Mouse (Mus musculus): ENCODE measurements around the gene Sprr1b. TPM values are rescaled to one million over a fixed set of nuclear protein-coding genes. Genes with fewer than 3 reads are reported as not detected.
"Not testable (repeated sequence)": the region's sequence is repeated elsewhere in the genome, so short reads cannot be mapped to it uniquely, and the experiment has no call there.

Gene Sprr1b
- polyA plus RNA-seq (2014; fragmentation: Nextera tagmentation; extraction: Ambion mirVana), result not detected in 2 replicates

DNA sequence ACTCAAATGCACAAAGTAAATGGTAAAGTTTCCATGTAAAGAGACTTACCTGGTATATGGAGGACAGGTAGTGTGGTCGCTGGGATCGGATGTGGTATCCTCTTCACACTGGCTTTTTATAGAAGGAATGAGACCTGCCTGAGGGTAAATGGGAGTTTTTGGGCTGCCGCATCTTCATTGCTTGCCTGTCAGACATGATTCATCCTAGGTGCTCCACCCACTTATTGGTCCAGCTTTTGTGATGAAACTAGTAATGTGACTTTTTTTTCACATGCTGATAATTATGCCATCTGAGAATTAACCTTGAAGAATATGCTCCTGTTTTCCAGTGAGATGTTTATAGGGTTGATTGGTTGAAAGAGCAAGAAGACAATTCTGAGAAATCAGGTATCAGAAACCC lies at the start of gene Sprr1b:
Sprr1b (minus strand) TSS at position 101 of the 400 bp plus-strand sequence.
- no peaks in the 10 kb centered on the region for H3K9me3 ChIP-seq (ENCODE audit: control insufficient read depth, low read length)
- DNase-seq (ENCODE audit: low spot score) (no peak), ATAC-seq (replicated peaks; ENCODE audit: low FRiP score) (no peak)
- H3K36me3 ChIP-seq (ENCODE audit: control insufficient read depth, insufficient read depth, low read length), result no peaks in the 10 kb centered on the region
- H3K4me1 ChIP-seq (replicated peaks; ENCODE audit: control insufficient read depth, insufficient read depth, low read length), result no peaks in the 10 kb centered on the region
- H3K4me2 ChIP-seq (ENCODE audit: low read depth, low read length, severe bottlenecking), result no peak within 1 kb of the TSS
- no peak within 1 kb of the TSS for H3K27ac ChIP-seq (ENCODE audit: low read depth, low read length)
- no peaks in the 10 kb centered on the region for H3K27me3 ChIP-seq (ENCODE audit: control insufficient read depth, insufficient read depth, low read length)
- H3K4me3 ChIP-seq (ENCODE audit: low read depth, low read length), result no peak within 1 kb of the TSS
- no peak within 1 kb of the TSS for H3K9ac ChIP-seq (ENCODE audit: low read length)
- 96% methylated on average over 3 of the region's 3 CpGs for WGBS

DNA sequence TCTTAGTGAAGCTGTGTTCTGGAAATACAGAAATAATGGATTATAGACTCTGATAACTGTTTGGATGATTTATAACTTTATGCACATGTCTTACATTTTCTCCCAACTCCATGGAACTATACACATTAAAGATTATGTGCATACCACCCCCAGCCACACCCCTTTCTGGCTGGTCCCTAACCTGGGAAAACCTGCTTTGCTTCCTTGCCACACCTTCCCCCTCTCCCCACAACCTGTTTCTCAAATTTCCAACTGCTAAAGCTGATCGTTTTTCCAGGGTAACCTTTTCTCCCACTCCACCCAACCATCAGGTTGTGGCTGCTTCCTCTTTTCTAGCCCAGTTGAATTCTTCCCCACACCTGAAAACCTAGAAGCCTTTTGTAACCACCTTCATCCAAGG lies 47.7 kb upstream of the Sprr1b start:
- ATAC-seq (replicated peaks; ENCODE audit: low FRiP score) (no peak), DNase-seq (ENCODE audit: low spot score) (no peak)
- Histone ChIP-seq H3K9me3 (ENCODE audit: control insufficient read depth, low read length) (no peaks in the 10 kb centered on the region), H3K36me3 (ENCODE audit: control insufficient read depth, insufficient read depth, low read length) (no peaks in the 10 kb centered on the region), H3K27ac (ENCODE audit: low read depth, low read length) (no peak overlapping the region), H3K4me3 (ENCODE audit: low read depth, low read length) (no peak overlapping the region), H3K9ac (ENCODE audit: low read length) (no peak overlapping the region), H3K4me1 (replicated peaks; ENCODE audit: control insufficient read depth, insufficient read depth, low read length) (no peaks in the 10 kb centered on the region), H3K27me3 (ENCODE audit: control insufficient read depth, insufficient read depth, low read length) (no peaks in the 10 kb centered on the region), H3K4me2 (ENCODE audit: low read depth, low read length, severe bottlenecking) (no peak overlapping the region)
- 50% methylated on average over 1 of the region's 1 CpGs for WGBS

DNA sequence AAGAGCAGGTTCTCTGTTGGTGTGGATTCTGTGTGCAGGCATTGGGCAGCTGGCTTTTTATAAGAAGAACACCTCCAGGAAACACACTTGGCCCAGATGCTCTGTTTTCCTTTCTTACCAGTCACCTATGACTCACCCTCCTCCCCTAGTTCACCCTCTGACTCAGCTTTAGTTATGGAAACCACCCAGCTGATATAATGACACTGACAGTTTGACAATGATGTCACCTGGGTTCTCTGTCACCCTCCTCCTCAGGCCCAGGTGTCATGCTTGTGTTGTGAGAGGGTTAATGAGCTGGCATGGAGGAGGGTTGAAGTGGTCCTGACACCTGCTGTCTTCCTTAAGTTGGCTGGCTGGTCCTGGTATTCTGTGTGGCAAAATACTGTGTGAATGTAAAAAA lies 47.3 kb upstream of the Sprr1b start, which contains the start of gene Sprr1a:
Sprr1a (minus strand) TSS at position 33 of the 400 bp plus-strand sequence.
- Histone ChIP-seq H3K27me3 (ENCODE audit: control insufficient read depth, insufficient read depth, low read length) (no peaks in the 10 kb centered on the region), H3K4me2 (ENCODE audit: low read depth, low read length, severe bottlenecking) (no peak within 1 kb of the TSS), H3K27ac (ENCODE audit: low read depth, low read length) (no peak within 1 kb of the TSS), H3K4me1 (replicated peaks; ENCODE audit: control insufficient read depth, insufficient read depth, low read length) (no peaks in the 10 kb centered on the region), H3K36me3 (ENCODE audit: control insufficient read depth, insufficient read depth, low read length) (no peaks in the 10 kb centered on the region), H3K9ac (ENCODE audit: low read length) (no peak within 1 kb of the TSS), H3K4me3 (ENCODE audit: low read depth, low read length) (no peak within 1 kb of the TSS), H3K9me3 (ENCODE audit: control insufficient read depth, low read length) (no peaks in the 10 kb centered on the region)
- ATAC-seq (replicated peaks; ENCODE audit: low FRiP score) (no peak), DNase-seq (ENCODE audit: low spot score) (no peak)

DNA sequence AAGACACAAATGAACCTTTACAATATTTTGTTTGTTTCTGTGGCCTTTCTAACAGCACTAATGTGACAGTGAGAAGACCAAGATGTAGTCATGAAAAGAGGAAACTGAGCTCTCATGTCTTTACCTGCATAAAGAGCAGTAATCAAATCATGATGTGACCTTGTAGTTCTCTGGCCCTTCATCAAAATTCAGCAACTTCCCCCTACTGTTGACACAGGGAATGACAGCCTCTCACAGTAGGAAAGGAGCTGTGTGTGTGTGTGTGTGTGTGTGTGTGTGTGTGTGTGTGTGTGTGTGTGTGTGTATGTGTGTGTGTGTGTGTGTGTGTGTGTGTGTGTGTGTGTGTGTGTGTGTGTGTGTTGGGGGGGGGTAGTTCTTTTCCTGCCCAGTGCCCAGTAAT lies 42.7 kb upstream of the Sprr1b start:
- ATAC-seq (replicated peaks; ENCODE audit: low FRiP score); DNase-seq (ENCODE audit: low spot score); H3K4me2 ChIP-seq (ENCODE audit: low read depth, low read length, severe bottlenecking); H3K9me3 ChIP-seq (ENCODE audit: control insufficient read depth, low read length); H3K9ac ChIP-seq (ENCODE audit: low read length); H3K27me3 ChIP-seq (ENCODE audit: control insufficient read depth, insufficient read depth, low read length); H3K4me1 ChIP-seq (replicated peaks; ENCODE audit: control insufficient read depth, insufficient read depth, low read length); H3K27ac ChIP-seq (ENCODE audit: low read depth, low read length); H3K36me3 ChIP-seq (ENCODE audit: control insufficient read depth, insufficient read depth, low read length); H3K4me3 ChIP-seq (ENCODE audit: low read depth, low read length): not testable (repeated sequence)

DNA sequence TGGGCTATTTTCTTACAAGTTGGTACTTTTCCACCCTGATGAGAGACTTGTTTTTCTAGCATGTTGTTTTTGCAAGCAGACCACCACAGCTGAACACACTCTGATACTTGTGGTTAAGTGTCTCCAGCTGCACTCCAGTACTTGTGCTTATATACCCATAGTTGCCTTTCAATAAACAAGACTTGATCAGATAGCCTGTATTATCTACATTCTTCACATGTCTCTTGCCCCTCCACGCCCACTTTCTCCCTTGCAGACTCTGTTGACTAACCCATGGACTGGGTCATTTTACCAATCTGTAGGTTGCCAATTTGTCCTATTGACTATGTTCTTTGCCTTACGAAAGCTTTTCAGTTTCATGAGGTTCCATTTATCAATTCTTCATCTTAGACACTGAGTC lies 31.5 kb upstream of the Sprr1b start:
- H3K4me3 ChIP-seq (ENCODE audit: low read depth, low read length), result no peak overlapping the region
- WGBS, result 92% methylated on average over 2 of the region's 2 CpGs

DNA sequence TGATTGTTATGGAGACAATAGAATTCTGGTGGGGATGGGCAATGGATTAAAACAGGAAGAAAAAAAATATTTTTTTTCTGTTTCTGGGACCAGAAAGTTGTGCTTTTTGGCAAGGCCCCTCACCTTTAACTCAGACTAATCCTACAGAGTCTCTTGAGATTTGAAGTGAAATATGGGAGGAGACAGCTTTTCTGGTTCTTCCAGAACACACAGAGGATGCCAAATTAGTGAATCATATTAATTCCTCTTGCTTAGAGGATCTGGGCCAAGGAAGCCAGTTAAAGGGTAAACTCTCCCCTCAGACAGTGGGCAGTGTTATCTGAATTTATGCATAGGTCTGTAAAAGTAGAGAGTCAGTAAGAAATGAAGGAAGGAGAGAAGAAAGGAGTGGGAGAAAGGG lies 28.8 kb upstream of the Sprr1b start:
- H3K4me1 ChIP-seq (replicated peaks; ENCODE audit: control insufficient read depth, insufficient read depth, low read length), result no peaks in the 10 kb centered on the region
- no peak overlapping the region for H3K9ac ChIP-seq (ENCODE audit: low read length)
- no peak overlapping the region for H3K4me3 ChIP-seq (ENCODE audit: low read depth, low read length)
- no peaks in the 10 kb centered on the region for H3K27me3 ChIP-seq (ENCODE audit: control insufficient read depth, insufficient read depth, low read length)
- H3K36me3 ChIP-seq (ENCODE audit: control insufficient read depth, insufficient read depth, low read length), result no peaks in the 10 kb centered on the region
- H3K4me2 ChIP-seq (ENCODE audit: low read depth, low read length, severe bottlenecking), result no peak overlapping the region
- ATAC-seq (replicated peaks; ENCODE audit: low FRiP score), result no peak
- no peaks in the 10 kb centered on the region for H3K9me3 ChIP-seq (ENCODE audit: control insufficient read depth, low read length)
- H3K27ac ChIP-seq (ENCODE audit: low read depth, low read length), result no peak overlapping the region
- no peak for DNase-seq (ENCODE audit: low spot score)

More for the DNA sequence above, 31.5 kb upstream of the Sprr1b start:
- H3K27ac ChIP-seq (ENCODE audit: low read depth, low read length), result no peak overlapping the region
- DNase-seq (ENCODE audit: low spot score) (no peak), ATAC-seq (replicated peaks; ENCODE audit: low FRiP score) (no peak)
- H3K36me3 ChIP-seq (ENCODE audit: control insufficient read depth, insufficient read depth, low read length), result no peaks in the 10 kb centered on the region
- no peak overlapping the region for H3K9ac ChIP-seq (ENCODE audit: low read length)
- H3K9me3 ChIP-seq (ENCODE audit: control insufficient read depth, low read length), result no peaks in the 10 kb centered on the region
- H3K4me2 ChIP-seq (ENCODE audit: low read depth, low read length, severe bottlenecking), result no peak overlapping the region
- no peaks in the 10 kb centered on the region for H3K27me3 ChIP-seq (ENCODE audit: control insufficient read depth, insufficient read depth, low read length)
- H3K4me1 ChIP-seq (replicated peaks; ENCODE audit: control insufficient read depth, insufficient read depth, low read length), result no peaks in the 10 kb centered on the region

DNA sequence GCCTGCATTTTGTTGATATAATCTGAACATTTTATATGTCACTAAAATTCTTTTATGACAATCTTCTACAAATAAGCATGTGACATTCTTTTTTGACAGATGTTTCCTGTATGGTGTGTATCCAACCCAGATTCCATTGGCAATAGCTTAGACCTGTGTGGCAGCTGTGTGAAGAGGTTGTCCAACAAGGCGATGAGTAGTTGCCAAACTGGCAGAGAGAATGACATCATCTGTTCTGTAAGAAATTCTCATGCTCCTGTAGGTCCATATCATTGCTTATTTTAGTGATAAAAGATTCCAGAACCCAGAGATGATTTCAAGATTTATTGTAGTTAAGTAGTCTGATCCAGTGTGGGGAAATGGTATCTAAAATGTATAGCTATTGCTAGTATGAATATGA lies 28.0 kb upstream of the Sprr1b start:
- no peak for ATAC-seq (replicated peaks; ENCODE audit: low FRiP score)
- Histone ChIP-seq H3K9me3 (ENCODE audit: control insufficient read depth, low read length) (no peaks in the 10 kb centered on the region), H3K9ac (ENCODE audit: low read length) (no peak overlapping the region), H3K27ac (ENCODE audit: low read depth, low read length) (no peak overlapping the region), H3K4me1 (replicated peaks; ENCODE audit: control insufficient read depth, insufficient read depth, low read length) (no peaks in the 10 kb centered on the region), H3K4me3 (ENCODE audit: low read depth, low read length) (no peak overlapping the region), H3K4me2 (ENCODE audit: low read depth, low read length, severe bottlenecking) (no peak overlapping the region), H3K36me3 (ENCODE audit: control insufficient read depth, insufficient read depth, low read length) (no peaks in the 10 kb centered on the region), H3K27me3 (ENCODE audit: control insufficient read depth, insufficient read depth, low read length) (no peaks in the 10 kb centered on the region)
- 91% methylated on average over 1 of the region's 1 CpGs for WGBS
- no peak for DNase-seq (ENCODE audit: low spot score)

DNA sequence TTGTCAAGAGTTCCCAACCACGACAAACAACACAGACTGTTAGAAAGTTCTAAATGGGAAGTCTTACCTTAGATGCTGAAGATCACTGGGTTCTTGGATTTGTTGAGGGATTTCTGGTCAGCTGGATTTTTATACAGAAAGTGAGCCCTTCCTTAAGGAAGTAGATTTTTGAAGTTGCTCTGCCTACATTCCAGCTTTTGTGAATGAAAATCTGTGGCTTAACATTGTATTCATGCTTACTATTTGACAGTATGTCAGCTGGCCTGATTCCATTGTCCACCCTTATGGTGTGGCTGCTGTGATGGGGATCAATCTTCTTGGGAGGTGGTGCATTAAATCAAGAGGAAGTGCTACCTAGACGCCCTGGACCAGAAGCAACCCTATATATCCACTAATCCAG lies 20.0 kb upstream of the Sprr1b start, which contains the start of gene Sprr3:
Sprr3 (minus strand) TSS at position 101 of the 400 bp plus-strand sequence.
- WGBS, result 67% methylated on average over 2 of the region's 2 CpGs
- H3K4me1 ChIP-seq (replicated peaks; ENCODE audit: control insufficient read depth, insufficient read depth, low read length), result no peaks in the 10 kb centered on the region
- no peak for DNase-seq (ENCODE audit: low spot score)
- no peaks in the 10 kb centered on the region for H3K36me3 ChIP-seq (ENCODE audit: control insufficient read depth, insufficient read depth, low read length)
- H3K4me2 ChIP-seq (ENCODE audit: low read depth, low read length, severe bottlenecking), result no peak within 1 kb of the TSS
- no peak within 1 kb of the TSS for H3K9ac ChIP-seq (ENCODE audit: low read length)
- no peaks in the 10 kb centered on the region for H3K27me3 ChIP-seq (ENCODE audit: control insufficient read depth, insufficient read depth, low read length)
- ATAC-seq (replicated peaks; ENCODE audit: low FRiP score), result no peak
- no peak within 1 kb of the TSS for H3K4me3 ChIP-seq (ENCODE audit: low read depth, low read length)
- no peaks in the 10 kb centered on the region for H3K9me3 ChIP-seq (ENCODE audit: control insufficient read depth, low read length)
- H3K27ac ChIP-seq (ENCODE audit: low read depth, low read length), result no peak within 1 kb of the TSS

DNA sequence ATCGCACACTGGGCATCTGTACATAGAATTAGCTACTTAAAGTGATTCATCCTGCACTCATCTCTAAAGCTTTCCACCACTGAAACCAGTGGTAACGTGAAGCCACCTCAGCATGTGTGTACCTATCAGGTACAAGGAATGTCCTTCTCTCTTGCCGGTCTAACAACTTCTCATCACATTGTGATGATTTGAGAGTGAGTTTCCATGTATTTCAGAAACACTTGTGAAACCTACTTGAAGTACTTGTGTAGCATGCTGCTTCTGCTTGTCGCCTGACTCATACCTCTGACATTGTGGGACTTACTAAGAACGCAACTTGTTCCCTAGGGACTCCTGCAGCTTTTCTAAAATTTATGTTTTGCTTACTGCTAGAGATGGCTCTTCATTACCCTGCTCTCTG lies 16.6 kb upstream of the Sprr1b start:
- no peak overlapping the region for H3K4me2 ChIP-seq (ENCODE audit: low read depth, low read length, severe bottlenecking)
- DNase-seq (ENCODE audit: low spot score) (no peak), ATAC-seq (replicated peaks; ENCODE audit: low FRiP score) (no peak)
- H3K4me1 ChIP-seq (replicated peaks; ENCODE audit: control insufficient read depth, insufficient read depth, low read length), result no peaks in the 10 kb centered on the region
- no peak overlapping the region for H3K4me3 ChIP-seq (ENCODE audit: low read depth, low read length)
- H3K27ac ChIP-seq (ENCODE audit: low read depth, low read length), result no peak overlapping the region
- H3K36me3 ChIP-seq (ENCODE audit: control insufficient read depth, insufficient read depth, low read length), result no peaks in the 10 kb centered on the region
- no peak overlapping the region for H3K9ac ChIP-seq (ENCODE audit: low read length)
- H3K27me3 ChIP-seq (ENCODE audit: control insufficient read depth, insufficient read depth, low read length), result no peaks in the 10 kb centered on the region
- H3K9me3 ChIP-seq (ENCODE audit: control insufficient read depth, low read length), result no peaks in the 10 kb centered on the region
- WGBS, result 86% methylated on average over 5 of the region's 5 CpGs

All from forebrain, embryonic 11.5 days (tissue).